Mouse (Mus musculus) neural tube, embryonic 15.5 days (tissue): Measurements from ENCODE around the gene Ak4. TPM values are rescaled to one million over a fixed set of nuclear protein-coding genes. Genes with fewer than 3 reads are reported as not detected.

Experiments
- ATAC-seq: fragments of 200-750 bp; cut with Nextera tagmentation; 2 replicates; pipeline ENCODE4 v1.8.0; 2017; ENCODE audit warnings: mild to moderate bottlenecking, moderate TSS enrichment, moderate library complexity; ENCODE audit not compliant: low FRiP score
- H3K27ac ChIP-seq: fragments of 300-500 bp; sonication (generic); replicated peaks from 2 replicates; pipeline ENCODE4 v1.5.1; 2015; ENCODE audit warnings: mild to moderate bottlenecking, inconsistent platforms
- H3K27me3 ChIP-seq: fragments of 300-500 bp; sonication (generic); replicated peaks from 2 replicates; pipeline ENCODE4 v1.6.1; 2015; ENCODE audit warnings: inconsistent platforms
- H3K36me3 ChIP-seq: fragments of 300-500 bp; sonication (generic); 2 replicates; pipeline ENCODE4 v1.6.1; 2015; ENCODE audit warnings: inconsistent platforms
- H3K4me1 ChIP-seq: fragments of 300-500 bp; sonication (generic); 2 replicates; pipeline ENCODE4 v1.6.1; 2015; ENCODE audit warnings: inconsistent platforms
- H3K4me2 ChIP-seq: fragments of 300-500 bp; sonication (generic); 2 replicates; pipeline ENCODE4 v1.6.1; 2015; ENCODE audit warnings: inconsistent platforms, mild to moderate bottlenecking, moderate library complexity
- H3K4me3 ChIP-seq: fragments of 300-500 bp; sonication (generic); replicated peaks from 2 replicates; pipeline ENCODE4 v1.5.1; 2015; ENCODE audit warnings: mild to moderate bottlenecking, inconsistent platforms
- H3K9ac ChIP-seq: fragments of 300-500 bp; sonication (generic); replicated peaks from 2 replicates; pipeline ENCODE4 v1.6.1; 2015; ENCODE audit warnings: mild to moderate bottlenecking, inconsistent platforms
- H3K9me3 ChIP-seq: fragments of 300-500 bp; sonication (generic); replicated peaks from 2 replicates; pipeline ENCODE4 v1.6.1; 2016; ENCODE audit warnings: inconsistent platforms
- WGBS: fragments of 180-500 bp; shearing (Covaris S2); methylation state at CpG from one replicate; pipeline ENCODE4 v1.1.7; 2015; ENCODE audit warnings: mixed read lengths; 5-methylcytosine and 5-hydroxymethylcytosine counted together
- polyA plus RNA-seq: library from polyadenylated mRNA; unstranded; fragments of >200 nt; fragmentation: Nextera tagmentation; extraction: Ambion mirVana; gene quantifications from 2 replicates; pipeline ENCODE4 v1.2.1, GENCODE M21; 2015

Gene Ak4
- polyA plus RNA-seq, 1 experiment from 2014 or later, result 7.4 TPM

GRCm38 (mm10) chr4:101506372-101506771 lies 87.3 kb downstream of the Ak4 start:
- Histone ChIP-seq H3K27me3 (no peaks in the 10 kb centered on the region), H3K27ac (no peak overlapping the region), H3K9me3 (no peaks in the 10 kb centered on the region), H3K4me3 (no peak overlapping the region), H3K4me1 (peaks cover 23% of the 10 kb centered on the region), H3K4me2 (no peak overlapping the region), H3K36me3 (no peaks in the 10 kb centered on the region), H3K9ac (no peak overlapping the region)
- ATAC-seq, result no peak

- Histone ChIP-seq H3K27me3 (no peaks in the 10 kb centered on the region), H3K4me1 (peaks cover 23% of the 10 kb centered on the region), H3K36me3 (no peaks in the 10 kb centered on the region), H3K4me2 (peak overlapping the region; percentile 92), H3K27ac (peak overlapping the region; percentile 85), H3K9ac (peak overlapping the region; percentile 55), H3K4me3 (peak overlapping the region; percentile 59), H3K9me3 (no peaks in the 10 kb centered on the region)
- peak; percentile 75 for ATAC-seq
- 10% methylated on average over 24 of the region's 24 CpGs for WGBS
Measured at GRCm38 (mm10) chr4:101507571-101508422, 88.7 kb downstream of the Ak4 start.

- Histone ChIP-seq H3K27me3 (no peaks in the 10 kb centered on the region), H3K27ac (peak overlapping the region; percentile 80), H3K4me1 (peaks cover 23% of the 10 kb centered on the region), H3K9ac (peak overlapping the region; percentile 62), H3K9me3 (no peaks in the 10 kb centered on the region), H3K36me3 (no peaks in the 10 kb centered on the region), H3K4me3 (peak overlapping the region; percentile 59), H3K4me2 (peak overlapping the region; percentile 92)
- WGBS, result under 1% methylated on average over 10 of the region's 10 CpGs
- ATAC-seq, result peak; percentile 28
Measured at GRCm38 (mm10) chr4:101508431-101508830, 89.4 kb downstream of the Ak4 start.

GRCm38 (mm10) chr4:101508851-101509577 lies 89.9 kb downstream of the Ak4 start:
- peak overlapping the region; percentile 62 for H3K9ac ChIP-seq
- H3K4me3 ChIP-seq, result peak overlapping the region; percentile 59
- peaks cover 23% of the 10 kb centered on the region for H3K4me1 ChIP-seq
- H3K9me3 ChIP-seq, result no peaks in the 10 kb centered on the region
- 2% methylated on average over 30 of the region's 30 CpGs for WGBS
- peak overlapping the region; percentile 92 for H3K4me2 ChIP-seq
- H3K36me3 ChIP-seq, result no peaks in the 10 kb centered on the region
- ATAC-seq, result peak; percentile 68
- H3K27ac ChIP-seq, result peak overlapping the region; percentile 80
- no peaks in the 10 kb centered on the region for H3K27me3 ChIP-seq

- ATAC-seq, result no peak
- Histone ChIP-seq H3K4me2 (peak overlapping the region; percentile 92), H3K27ac (no peak overlapping the region), H3K36me3 (no peaks in the 10 kb centered on the region), H3K9ac (no peak overlapping the region), H3K4me1 (peaks cover 23% of the 10 kb centered on the region), H3K27me3 (no peaks in the 10 kb centered on the region), H3K9me3 (no peaks in the 10 kb centered on the region), H3K4me3 (peak overlapping the region; percentile 59; the same call in 1 of the 2 replicates)
- WGBS, result 83% methylated on average over 8 of the region's 8 CpGs
Measured at GRCm38 (mm10) chr4:101510111-101510903, 91.2 kb downstream of the Ak4 start.

GRCm38 (mm10) chr4:101510904-101511210 lies 91.8 kb downstream of the Ak4 start:
- H3K9me3 ChIP-seq, result no peaks in the 10 kb centered on the region
- H3K4me2 ChIP-seq, result no peak overlapping the region
- no peak overlapping the region for H3K4me3 ChIP-seq
- WGBS, result 76% methylated on average over 5 of the region's 5 CpGs
- H3K4me1 ChIP-seq, result peaks cover 23% of the 10 kb centered on the region
- H3K27me3 ChIP-seq, result no peaks in the 10 kb centered on the region
- no peak overlapping the region for H3K27ac ChIP-seq
- H3K9ac ChIP-seq, result no peak overlapping the region
- H3K36me3 ChIP-seq, result no peaks in the 10 kb centered on the region
- ATAC-seq, result no peak

- no peak for ATAC-seq
- WGBS, result 87% methylated on average over 5 of the region's 5 CpGs
- H3K9me3 ChIP-seq, result no peaks in the 10 kb centered on the region
- no peak overlapping the region for H3K4me2 ChIP-seq
- H3K4me3 ChIP-seq, result no peak overlapping the region
- H3K4me1 ChIP-seq, result peaks cover 23% of the 10 kb centered on the region
- no peaks in the 10 kb centered on the region for H3K27me3 ChIP-seq
- no peak overlapping the region for H3K9ac ChIP-seq
- no peak overlapping the region for H3K27ac ChIP-seq
- H3K36me3 ChIP-seq, result no peaks in the 10 kb centered on the region
Measured at GRCm38 (mm10) chr4:101511768-101512521, 92.9 kb downstream of the Ak4 start.

GRCm38 (mm10) chr4:101513251-101513650 lies 94.2 kb downstream of the Ak4 start:
- ATAC-seq, result no peak
- H3K4me3 ChIP-seq, result no peak overlapping the region
- no peaks in the 10 kb centered on the region for H3K9me3 ChIP-seq
- peaks cover 18% of the 10 kb centered on the region for H3K4me1 ChIP-seq
- no peak overlapping the region for H3K4me2 ChIP-seq
- H3K27ac ChIP-seq, result no peak overlapping the region
- no peaks in the 10 kb centered on the region for H3K27me3 ChIP-seq
- 97% methylated on average over 3 of the region's 3 CpGs for WGBS
- H3K36me3 ChIP-seq, result no peaks in the 10 kb centered on the region
- H3K9ac ChIP-seq, result no peak overlapping the region

- Histone ChIP-seq H3K4me1 (no peaks in the 10 kb centered on the region), H3K9ac (no peak overlapping the region), H3K27ac (no peak overlapping the region), H3K36me3 (no peaks in the 10 kb centered on the region), H3K4me3 (no peak overlapping the region), H3K27me3 (no peaks in the 10 kb centered on the region), H3K9me3 (no peaks in the 10 kb centered on the region), H3K4me2 (no peak overlapping the region)
- no peak for ATAC-seq
- WGBS, result 96% methylated on average over 14 of the region's 14 CpGs
Measured at GRCm38 (mm10) chr4:101515853-101516252, 96.8 kb downstream of the Ak4 start.
